In genomic region chr13:20116868-20117510, GRCm38 (mm10) we compare ENCODE assay signal across 8 mouse cellular contexts. TPM values are rescaled to one million over a fixed set of nuclear protein-coding genes. Genes with fewer than 3 reads are reported as not detected.
DNase-seq lines count a peak whose midpoint lies in the region; ATAC-seq lines count a peak whose summit lies in the region.

No protein-coding gene starts in this region.

- DNase-seq in hindbrain, embryonic 10.5 days (ENCODE audit: low spot score): no peak
- DNase-seq in embryonic facial prominence, embryonic 14.5 days (ENCODE audit: low spot score): peak; percentile 45
- DNase-seq in liver, embryonic 11.5 days (ENCODE audit: low spot score): no peak
- DNase-seq in adrenal gland, adult 2 months: no peak
- DNase-seq in cerebellum, postnatal 25 days: no peak
- DNase-seq in testis, postnatal 14 days (ENCODE audit: low spot score): no peak

- no peaks in the 10 kb centered on the region for H3K36me3 ChIP-seq in hindbrain, embryonic 15.5 days
- no peaks in the 10 kb centered on the region for H3K36me3 ChIP-seq in hindbrain, embryonic 10.5 days
- H3K36me3 ChIP-seq in embryonic facial prominence, embryonic 14.5 days (ENCODE audit: control insufficient read depth, insufficient read depth, low read length): no peaks in the 10 kb centered on the region
- no peaks in the 10 kb centered on the region for H3K36me3 ChIP-seq in liver, embryonic 11.5 days (ENCODE audit: control insufficient read depth, insufficient read depth, low read length)
- H3K36me3 ChIP-seq in midbrain, embryonic 15.5 days (replicated peaks): no peaks in the 10 kb centered on the region

- H3K27me3 ChIP-seq in hindbrain, embryonic 15.5 days: no peaks in the 10 kb centered on the region
- no peaks in the 10 kb centered on the region for H3K27me3 ChIP-seq in hindbrain, embryonic 10.5 days (ENCODE audit: insufficient read depth, poor library complexity, severe bottlenecking)
- H3K27me3 ChIP-seq in embryonic facial prominence, embryonic 14.5 days (replicated peaks; ENCODE audit: control insufficient read depth, insufficient read depth, low read length): no peaks in the 10 kb centered on the region
- no peaks in the 10 kb centered on the region for H3K27me3 ChIP-seq in liver, embryonic 11.5 days (replicated peaks; ENCODE audit: control insufficient read depth, insufficient read depth, low read length)
- no peaks in the 10 kb centered on the region for H3K27me3 ChIP-seq in midbrain, embryonic 15.5 days (replicated peaks)

- no peak overlapping the region for H3K27ac ChIP-seq in hindbrain, embryonic 15.5 days (replicated peaks)
- H3K27ac ChIP-seq in hindbrain, embryonic 10.5 days: no peak overlapping the region
- H3K27ac ChIP-seq in embryonic facial prominence, embryonic 14.5 days (replicated peaks; ENCODE audit: low read depth, low read length): no peak overlapping the region
- H3K27ac ChIP-seq in liver, embryonic 11.5 days (ENCODE audit: low read depth, low read length): no peak overlapping the region
- peak overlapping the region; percentile 42; the same call in 1 of the 2 replicates for H3K27ac ChIP-seq in midbrain, embryonic 15.5 days

- ATAC-seq in hindbrain, embryonic 15.5 days (ENCODE audit: low FRiP score, low read depth): peak; percentile 65
- peak; percentile 72; the same call in 1 of the 2 replicates for ATAC-seq in embryonic facial prominence, embryonic 14.5 days (ENCODE audit: low read depth)
- 0 out of 2 replicates have a peak, but pooled peaks have one; percentile 56 for ATAC-seq in liver, embryonic 11.5 days (replicated peaks; ENCODE audit: low FRiP score)
- peak; percentile 43; the same call in 1 of the 2 replicates for ATAC-seq in midbrain, embryonic 15.5 days (replicated peaks)

- H3K4me1 ChIP-seq in hindbrain, embryonic 15.5 days (replicated peaks): no peaks in the 10 kb centered on the region; the same call in 1 of the 2 replicates
- H3K4me1 ChIP-seq in hindbrain, embryonic 10.5 days (replicated peaks): peaks cover 22% of the 10 kb centered on the region
- H3K4me1 ChIP-seq in embryonic facial prominence, embryonic 14.5 days (ENCODE audit: control insufficient read depth, insufficient read depth, low read length): peaks cover 15% of the 10 kb centered on the region; the same call in 1 of the 2 replicates
- H3K4me1 ChIP-seq in liver, embryonic 11.5 days (replicated peaks; ENCODE audit: control insufficient read depth, insufficient read depth, low read length): peaks cover 11% of the 10 kb centered on the region; the same call in 1 of the 2 replicates
- H3K4me1 ChIP-seq in midbrain, embryonic 15.5 days: peaks cover 13% of the 10 kb centered on the region; the same call in 1 of the 2 replicates

- H3K9me3 ChIP-seq in hindbrain, embryonic 15.5 days: no peaks in the 10 kb centered on the region
- H3K9me3 ChIP-seq in hindbrain, embryonic 10.5 days: no peaks in the 10 kb centered on the region
- H3K9me3 ChIP-seq in embryonic facial prominence, embryonic 14.5 days (ENCODE audit: control insufficient read depth, low read length): no peaks in the 10 kb centered on the region
- no peaks in the 10 kb centered on the region for H3K9me3 ChIP-seq in liver, embryonic 11.5 days (ENCODE audit: control insufficient read depth, low read length)
- no peaks in the 10 kb centered on the region for H3K9me3 ChIP-seq in midbrain, embryonic 15.5 days

- no peak overlapping the region for H3K4me2 ChIP-seq in hindbrain, embryonic 15.5 days
- H3K4me2 ChIP-seq in embryonic facial prominence, embryonic 14.5 days (ENCODE audit: low read depth, low read length): no peak overlapping the region
- 0 out of 2 replicates have a peak overlapping the region, but pooled peaks have one; percentile 3 for H3K4me2 ChIP-seq in liver, embryonic 11.5 days
- H3K4me2 ChIP-seq in midbrain, embryonic 15.5 days: no peak overlapping the region

- 27% methylated on average over 1 of the region's 1 CpGs for WGBS in hindbrain, embryonic 15.5 days
- 66% methylated on average over 1 of the region's 1 CpGs for WGBS in hindbrain, embryonic 10.5 days
- WGBS in embryonic facial prominence, embryonic 14.5 days: 43% methylated on average over 1 of the region's 1 CpGs
- WGBS in liver, embryonic 11.5 days: 58% methylated on average over 1 of the region's 1 CpGs
- 39% methylated on average over 1 of the region's 1 CpGs for WGBS in midbrain, embryonic 15.5 days

- H3K9ac ChIP-seq in hindbrain, embryonic 15.5 days: no peak overlapping the region
- H3K9ac ChIP-seq in embryonic facial prominence, embryonic 14.5 days (ENCODE audit: low read depth, low read length): no peak overlapping the region
- H3K9ac ChIP-seq in liver, embryonic 11.5 days (ENCODE audit: low read depth, low read length): no peak overlapping the region
- H3K9ac ChIP-seq in midbrain, embryonic 15.5 days: no peak overlapping the region

- no peak overlapping the region for H3K4me3 ChIP-seq in hindbrain, embryonic 15.5 days
- no peak overlapping the region for H3K4me3 ChIP-seq in hindbrain, embryonic 10.5 days
- H3K4me3 ChIP-seq in embryonic facial prominence, embryonic 14.5 days (ENCODE audit: low read depth, low read length): no peak overlapping the region
- no peak overlapping the region for H3K4me3 ChIP-seq in liver, embryonic 11.5 days (ENCODE audit: low read depth, low read length)
- H3K4me3 ChIP-seq in midbrain, embryonic 15.5 days: no peak overlapping the region

RNA-seq across cellular contexts. Expression of gene Elmo1, which starts 26.6 kb away (rescaled TPM):
- 39.7 and 47.9 TPM in 2 replicates for polyA plus RNA-seq in hindbrain, embryonic 15.5 days (2015; fragmentation: Nextera tagmentation; extraction: Ambion mirVana)
- polyA plus RNA-seq in hindbrain, embryonic 10.5 days (2016; fragmentation: Nextera tagmentation; extraction: Ambion mirVana): 12.5 and 19.2 TPM in 2 replicates
- 16.6 and 21.4 TPM in 2 replicates for polyA plus RNA-seq in embryonic facial prominence, embryonic 14.5 days (2014; fragmentation: Nextera tagmentation; extraction: Ambion mirVana)
- 8.9 and 10.6 TPM in 2 replicates for polyA plus RNA-seq in liver, embryonic 11.5 days (2014; fragmentation: Nextera tagmentation; extraction: Ambion mirVana)
- polyA plus RNA-seq in midbrain, embryonic 15.5 days (2015; fragmentation: Nextera tagmentation; extraction: Ambion mirVana): 37.3 and 38.3 TPM in 2 replicates
- total RNA-seq in adrenal gland, adult 2 months (2021): 10 to 100 TPM in 1 of 2 experiments, 1 to 10 TPM in 1; 9.6 to 16.7 TPM
- 14.0 and 15.2 TPM in 2 replicates for polyA plus RNA-seq in adrenal gland, adult 2 months (2012; rRNA removed)
